Mouse (Mus musculus): Measurements from ENCODE around the gene Acta1. TPM values are rescaled to one million over a fixed set of nuclear protein-coding genes. Genes with fewer than 3 reads are reported as not detected.
A peak's percentile ranks its signal among the peaks of the same experiment; 100 is the strongest.

Gene Acta1
- polyA plus RNA-seq, 1 experiment from 2014 or later, result 10.2 TPM

DNA sequence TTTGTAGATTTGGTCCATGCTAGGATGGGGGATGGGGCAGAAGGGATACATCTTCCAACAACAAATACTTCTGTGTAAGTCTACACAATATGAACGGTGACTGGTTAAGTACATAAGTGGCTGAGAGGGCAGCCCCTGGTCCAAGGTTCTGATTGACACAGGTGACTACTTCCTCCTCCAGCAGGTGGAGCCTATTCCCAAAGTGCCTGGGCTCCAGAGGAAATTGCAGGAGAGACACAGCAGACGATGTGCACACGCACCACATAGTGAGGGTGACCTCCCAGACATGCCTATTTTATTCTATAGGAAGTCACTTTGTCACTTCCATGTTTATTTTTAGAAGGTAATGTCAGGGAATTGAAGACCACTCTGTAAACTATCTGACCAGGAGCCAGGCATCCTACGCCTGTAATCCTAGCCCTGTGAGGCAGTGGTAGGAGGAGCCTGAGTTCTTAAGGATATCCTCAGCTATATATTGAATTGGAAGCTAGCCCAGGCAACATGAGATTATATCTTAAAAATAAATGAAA is 13.7 kb downstream of the Acta1 start:
- DNase-seq (ENCODE audit: low spot score) (no peak), ATAC-seq (replicated peaks; ENCODE audit: insufficient number of reproducible peaks, low FRiP score, low TSS enrichment, low read depth) (no peak)
- H3K27ac ChIP-seq (replicated peaks; ENCODE audit: low read depth, low read length), result no peak overlapping the region
- WGBS, result 43% methylated on average over 4 of the region's 4 CpGs
- H3K4me1 ChIP-seq (ENCODE audit: control insufficient read depth, insufficient read depth, low read length), result peaks cover 3% of the 10 kb centered on the region; the same call in 1 of the 2 replicates
- no peaks in the 10 kb centered on the region for H3K9me3 ChIP-seq (replicated peaks; ENCODE audit: control insufficient read depth, low read length)
- H3K9ac ChIP-seq (replicated peaks; ENCODE audit: low read length), result no peak overlapping the region
- H3K4me2 ChIP-seq (ENCODE audit: low read depth, low read length), result no peak overlapping the region
- no peak overlapping the region for H3K4me3 ChIP-seq (ENCODE audit: low read depth, low read length)
- H3K36me3 ChIP-seq (replicated peaks; ENCODE audit: control insufficient read depth, insufficient read depth, low read depth, low read length), result no peaks in the 10 kb centered on the region
- no peaks in the 10 kb centered on the region for H3K27me3 ChIP-seq (ENCODE audit: control insufficient read depth, insufficient read depth, low read length)

DNA sequence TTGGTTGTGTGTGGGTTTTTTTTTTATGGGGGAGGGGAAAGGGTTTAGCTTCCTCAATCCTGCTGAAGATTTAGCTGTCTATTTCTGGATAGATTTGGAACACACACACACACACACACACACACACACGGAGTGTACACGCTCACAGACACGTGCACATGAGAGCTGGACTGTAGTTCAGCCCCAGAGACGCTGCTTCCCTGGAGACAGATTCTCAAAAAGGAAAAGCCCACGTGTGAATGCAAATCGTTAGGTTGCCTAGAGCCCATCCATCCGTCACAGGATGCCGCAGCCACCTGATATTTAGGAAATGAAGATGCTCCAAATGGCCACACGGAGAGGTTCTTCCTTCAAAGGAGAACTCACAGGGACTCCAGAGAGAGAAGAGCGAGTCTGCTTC is 14.3 kb downstream of the Acta1 start:
- H3K4me2 ChIP-seq (ENCODE audit: low read depth, low read length), result no peak overlapping the region
- no peak for DNase-seq (ENCODE audit: low spot score)

DNA sequence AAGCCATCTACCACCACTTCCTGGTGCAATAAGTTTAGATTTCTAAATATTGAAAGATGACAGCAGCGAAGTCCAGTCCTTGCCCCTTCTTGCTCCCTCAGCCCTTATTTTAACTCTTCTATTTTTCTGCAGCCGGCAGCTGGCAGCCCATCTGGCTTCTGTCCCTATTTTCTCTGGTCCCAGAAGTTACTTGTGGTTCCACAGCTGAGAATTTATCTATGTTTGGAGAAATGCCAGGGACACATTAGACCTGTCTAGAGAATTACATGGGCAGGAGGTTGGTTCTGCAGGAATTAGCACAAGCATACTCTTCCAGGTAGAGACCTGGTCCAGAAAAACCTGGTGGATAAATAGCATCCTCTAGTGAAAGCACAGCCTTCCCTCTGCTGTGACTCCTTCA is 16.7 kb downstream of the Acta1 start:
- no peak overlapping the region for H3K4me2 ChIP-seq (ENCODE audit: low read depth, low read length)
- H3K9me3 ChIP-seq (replicated peaks; ENCODE audit: control insufficient read depth, low read length), result no peaks in the 10 kb centered on the region
- no peak overlapping the region for H3K27ac ChIP-seq (replicated peaks; ENCODE audit: low read depth, low read length)
- ATAC-seq (replicated peaks; ENCODE audit: insufficient number of reproducible peaks, low FRiP score, low TSS enrichment, low read depth), result no peak
- no peaks in the 10 kb centered on the region for H3K4me1 ChIP-seq (ENCODE audit: control insufficient read depth, insufficient read depth, low read length)
- no peak overlapping the region for H3K4me3 ChIP-seq (ENCODE audit: low read depth, low read length)
- no peaks in the 10 kb centered on the region for H3K36me3 ChIP-seq (replicated peaks; ENCODE audit: control insufficient read depth, insufficient read depth, low read depth, low read length)
- no peak for DNase-seq (ENCODE audit: low spot score)
- H3K9ac ChIP-seq (replicated peaks; ENCODE audit: low read length), result no peak overlapping the region
- no peaks in the 10 kb centered on the region for H3K27me3 ChIP-seq (ENCODE audit: control insufficient read depth, insufficient read depth, low read length)
- 74% methylated on average over 2 of the region's 2 CpGs for WGBS

More for the DNA sequence above, 14.3 kb downstream of the Acta1 start:
- Histone ChIP-seq H3K9ac (replicated peaks; ENCODE audit: low read length) (no peak overlapping the region), H3K4me3 (ENCODE audit: low read depth, low read length) (no peak overlapping the region), H3K36me3 (replicated peaks; ENCODE audit: control insufficient read depth, insufficient read depth, low read depth, low read length) (no peaks in the 10 kb centered on the region), H3K4me1 (ENCODE audit: control insufficient read depth, insufficient read depth, low read length) (peaks cover 3% of the 10 kb centered on the region; the same call in 1 of the 2 replicates), H3K27ac (replicated peaks; ENCODE audit: low read depth, low read length) (no peak overlapping the region), H3K27me3 (ENCODE audit: control insufficient read depth, insufficient read depth, low read length) (no peaks in the 10 kb centered on the region), H3K9me3 (replicated peaks; ENCODE audit: control insufficient read depth, low read length) (no peaks in the 10 kb centered on the region)
- ATAC-seq (replicated peaks; ENCODE audit: insufficient number of reproducible peaks, low FRiP score, low TSS enrichment, low read depth), result no peak
- 67% methylated on average over 10 of the region's 10 CpGs for WGBS

DNA sequence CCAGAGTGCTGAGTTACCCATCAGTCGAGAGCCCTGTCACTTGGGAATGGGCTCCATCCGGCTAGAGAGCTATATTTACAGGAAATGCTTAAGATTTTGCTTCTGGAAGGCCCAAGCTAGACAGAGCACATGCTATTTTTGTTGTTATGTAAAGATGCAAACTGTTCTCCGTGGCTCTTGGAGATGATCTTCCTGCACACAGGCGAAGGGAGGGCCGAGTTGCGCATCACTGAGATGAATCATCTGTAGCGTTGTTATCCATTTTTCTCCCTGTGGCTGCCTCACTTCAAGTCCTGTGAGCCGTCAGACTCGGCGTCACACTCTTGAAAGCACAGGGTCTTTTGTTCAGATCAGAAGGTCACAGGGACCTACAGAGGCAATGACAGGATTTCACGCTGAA is 20.2 kb downstream of the Acta1 start:
- no peaks in the 10 kb centered on the region for H3K4me1 ChIP-seq (ENCODE audit: control insufficient read depth, insufficient read depth, low read length)
- no peak overlapping the region for H3K9ac ChIP-seq (replicated peaks; ENCODE audit: low read length)
- H3K4me2 ChIP-seq (ENCODE audit: low read depth, low read length), result no peak overlapping the region
- no peak overlapping the region for H3K27ac ChIP-seq (replicated peaks; ENCODE audit: low read depth, low read length)
- H3K4me3 ChIP-seq (ENCODE audit: low read depth, low read length), result no peak overlapping the region
- DNase-seq (ENCODE audit: low spot score), result no peak
- no peak for ATAC-seq (replicated peaks; ENCODE audit: insufficient number of reproducible peaks, low FRiP score, low TSS enrichment, low read depth)
- no peaks in the 10 kb centered on the region for H3K36me3 ChIP-seq (replicated peaks; ENCODE audit: control insufficient read depth, insufficient read depth, low read depth, low read length)
- H3K27me3 ChIP-seq (ENCODE audit: control insufficient read depth, insufficient read depth, low read length), result no peaks in the 10 kb centered on the region
- no peaks in the 10 kb centered on the region for H3K9me3 ChIP-seq (replicated peaks; ENCODE audit: control insufficient read depth, low read length)
- WGBS, result 84% methylated on average over 11 of the region's 11 CpGs

DNA sequence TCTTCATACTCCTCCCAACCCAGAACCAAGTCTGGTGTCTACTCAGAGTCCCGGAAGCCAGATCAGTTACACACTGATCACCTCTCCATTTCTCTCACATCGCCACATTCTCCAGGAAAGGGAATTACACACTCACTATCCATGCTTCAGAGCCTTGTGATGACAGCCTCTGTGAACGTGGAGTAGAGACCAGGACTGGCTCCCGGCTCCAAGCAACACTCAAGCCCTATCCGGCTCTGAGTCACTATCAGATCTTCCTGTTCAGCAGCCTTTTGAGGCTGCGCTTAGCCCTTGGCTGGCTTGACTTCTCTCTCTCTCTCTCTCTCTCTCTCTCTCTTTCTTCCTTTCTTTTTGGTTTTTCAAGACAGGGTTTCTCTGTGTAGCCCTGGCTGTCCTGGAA is 21.2 kb downstream of the Acta1 start:
- no peaks in the 10 kb centered on the region for H3K27me3 ChIP-seq (ENCODE audit: control insufficient read depth, insufficient read depth, low read length)
- no peaks in the 10 kb centered on the region for H3K9me3 ChIP-seq (replicated peaks; ENCODE audit: control insufficient read depth, low read length)
- WGBS, result 78% methylated on average over 6 of the region's 6 CpGs
- no peaks in the 10 kb centered on the region for H3K4me1 ChIP-seq (ENCODE audit: control insufficient read depth, insufficient read depth, low read length)
- DNase-seq (ENCODE audit: low spot score) (no peak), ATAC-seq (replicated peaks; ENCODE audit: insufficient number of reproducible peaks, low FRiP score, low TSS enrichment, low read depth) (no peak)
- no peak overlapping the region for H3K9ac ChIP-seq (replicated peaks; ENCODE audit: low read length)
- no peak overlapping the region for H3K4me3 ChIP-seq (ENCODE audit: low read depth, low read length)
- H3K4me2 ChIP-seq (ENCODE audit: low read depth, low read length), result no peak overlapping the region
- no peak overlapping the region for H3K27ac ChIP-seq (replicated peaks; ENCODE audit: low read depth, low read length)
- no peaks in the 10 kb centered on the region for H3K36me3 ChIP-seq (replicated peaks; ENCODE audit: control insufficient read depth, insufficient read depth, low read depth, low read length)

DNA sequence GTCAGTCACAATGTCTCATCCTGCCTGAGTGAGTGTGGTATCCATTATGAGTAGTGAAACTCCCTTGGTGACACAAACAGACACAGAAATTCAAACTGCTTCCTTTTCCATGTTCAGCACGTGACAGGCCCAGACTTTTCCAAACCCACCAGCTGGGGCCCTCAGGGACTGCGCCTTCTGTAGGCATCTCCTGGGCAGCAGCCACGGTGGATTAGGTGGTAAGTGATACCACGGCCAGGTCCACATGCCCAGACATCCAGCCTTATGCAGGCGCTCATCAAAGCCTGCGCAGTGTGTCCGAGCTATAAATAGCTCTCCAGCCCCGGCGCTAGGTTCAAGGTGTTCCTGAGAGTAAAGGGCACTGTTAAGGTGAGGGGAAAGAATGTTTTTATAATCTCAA is 22.5 kb downstream of the Acta1 start:
- H3K4me2 ChIP-seq (ENCODE audit: low read depth, low read length), result no peak overlapping the region
- no peaks in the 10 kb centered on the region for H3K36me3 ChIP-seq (replicated peaks; ENCODE audit: control insufficient read depth, insufficient read depth, low read depth, low read length)
- no peak overlapping the region for H3K27ac ChIP-seq (replicated peaks; ENCODE audit: low read depth, low read length)
- no peak overlapping the region for H3K9ac ChIP-seq (replicated peaks; ENCODE audit: low read length)
- WGBS, result 68% methylated on average over 9 of the region's 9 CpGs
- ATAC-seq (replicated peaks; ENCODE audit: insufficient number of reproducible peaks, low FRiP score, low TSS enrichment, low read depth), result no peak
- no peak overlapping the region for H3K4me3 ChIP-seq (ENCODE audit: low read depth, low read length)
- DNase-seq (ENCODE audit: low spot score), result no peak
- no peaks in the 10 kb centered on the region for H3K9me3 ChIP-seq (replicated peaks; ENCODE audit: control insufficient read depth, low read length)
- no peaks in the 10 kb centered on the region for H3K4me1 ChIP-seq (ENCODE audit: control insufficient read depth, insufficient read depth, low read length)
- H3K27me3 ChIP-seq (ENCODE audit: control insufficient read depth, insufficient read depth, low read length), result no peaks in the 10 kb centered on the region

DNA sequence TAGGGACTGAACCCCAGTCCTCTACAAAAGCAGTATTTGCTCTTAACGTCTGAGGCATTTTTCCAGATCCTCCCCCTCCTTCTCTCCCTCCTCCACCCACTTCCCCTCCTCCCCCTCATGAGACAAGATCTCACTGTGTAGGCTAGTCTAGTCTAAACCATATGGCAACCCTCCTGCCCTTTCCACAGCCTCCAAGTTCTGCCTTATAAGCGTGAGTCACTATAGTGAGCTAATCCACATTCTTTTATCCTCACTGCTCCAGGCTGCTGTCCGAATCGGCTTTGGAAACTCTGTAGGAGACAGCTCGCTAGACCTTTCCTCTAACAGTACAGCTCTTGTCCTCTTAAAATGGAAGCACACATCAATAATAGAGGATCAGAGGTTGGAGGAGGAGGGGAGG is 27.6 kb downstream of the Acta1 start:
- Histone ChIP-seq H3K9me3 (replicated peaks; ENCODE audit: control insufficient read depth, low read length) (no peaks in the 10 kb centered on the region), H3K9ac (replicated peaks; ENCODE audit: low read length) (no peak overlapping the region), H3K27me3 (ENCODE audit: control insufficient read depth, insufficient read depth, low read length) (no peaks in the 10 kb centered on the region; the same call in 1 of the 2 replicates), H3K4me1 (ENCODE audit: control insufficient read depth, insufficient read depth, low read length) (no peaks in the 10 kb centered on the region), H3K27ac (replicated peaks; ENCODE audit: low read depth, low read length) (no peak overlapping the region), H3K4me3 (ENCODE audit: low read depth, low read length) (no peak overlapping the region), H3K4me2 (ENCODE audit: low read depth, low read length) (no peak overlapping the region), H3K36me3 (replicated peaks; ENCODE audit: control insufficient read depth, insufficient read depth, low read depth, low read length) (no peaks in the 10 kb centered on the region)
- ATAC-seq (replicated peaks; ENCODE audit: insufficient number of reproducible peaks, low FRiP score, low TSS enrichment, low read depth), result no peak
- WGBS, result 24% methylated on average over 5 of the region's 5 CpGs
- peak; percentile 31 for DNase-seq (ENCODE audit: low spot score)

DNA sequence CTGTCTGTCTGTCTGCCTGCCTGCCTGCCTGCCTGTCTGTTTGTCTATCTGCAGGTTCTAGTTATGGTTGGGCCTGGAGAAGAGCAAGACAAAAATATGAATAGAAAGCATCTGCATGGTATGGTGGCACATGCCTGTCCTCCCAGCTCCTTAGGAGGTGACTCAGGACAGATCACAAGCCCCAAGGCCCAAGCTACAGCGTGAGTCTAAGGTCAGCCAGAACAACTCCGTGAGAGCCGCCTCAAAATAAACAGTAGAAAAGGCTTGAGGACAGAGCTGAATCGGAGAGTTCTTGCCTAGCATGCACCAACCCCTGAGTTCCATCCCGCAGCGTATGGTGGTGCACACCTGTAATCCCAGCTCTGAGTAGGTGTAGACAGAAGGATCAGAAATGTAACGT is 28.8 kb downstream of the Acta1 start:
- Histone ChIP-seq H3K9ac (replicated peaks; ENCODE audit: low read length) (no peak overlapping the region), H3K4me3 (ENCODE audit: low read depth, low read length) (no peak overlapping the region), H3K36me3 (replicated peaks; ENCODE audit: control insufficient read depth, insufficient read depth, low read depth, low read length) (no peaks in the 10 kb centered on the region), H3K9me3 (replicated peaks; ENCODE audit: control insufficient read depth, low read length) (no peaks in the 10 kb centered on the region), H3K4me1 (ENCODE audit: control insufficient read depth, insufficient read depth, low read length) (no peaks in the 10 kb centered on the region), H3K4me2 (ENCODE audit: low read depth, low read length) (no peak overlapping the region), H3K27ac (replicated peaks; ENCODE audit: low read depth, low read length) (no peak overlapping the region), H3K27me3 (ENCODE audit: control insufficient read depth, insufficient read depth, low read length) (no peaks in the 10 kb centered on the region; the same call in 1 of the 2 replicates)
- ATAC-seq (replicated peaks; ENCODE audit: insufficient number of reproducible peaks, low FRiP score, low TSS enrichment, low read depth) (no peak), DNase-seq (ENCODE audit: low spot score) (no peak)
- 79% methylated on average over 7 of the region's 7 CpGs for WGBS
